9 mouse cellular contexts compared by ENCODE assay signal in the genomic region with DNA sequence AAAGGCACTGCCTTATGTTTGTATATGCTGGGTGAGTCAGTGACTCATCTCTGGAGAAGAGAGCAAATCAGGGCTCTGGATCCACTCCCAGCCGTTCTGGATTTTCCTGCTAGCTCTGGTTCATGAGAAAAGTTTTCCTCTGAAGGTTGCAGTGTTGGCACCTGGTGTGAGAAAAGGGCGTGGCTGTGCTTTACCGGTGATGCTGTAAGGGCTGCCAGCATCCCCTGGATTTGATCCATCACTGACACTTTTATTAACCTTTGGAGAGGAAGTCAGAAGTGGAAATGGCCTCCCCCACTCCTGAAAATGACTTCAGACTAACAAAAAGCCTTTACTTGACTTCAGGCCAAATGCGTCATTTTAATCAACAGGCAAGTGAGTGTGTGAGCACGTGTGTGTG. TPM values are rescaled to one million over a fixed set of nuclear protein-coding genes. Genes with fewer than 3 reads are reported as not detected.
DNase-seq lines count a peak whose midpoint lies in the region; ATAC-seq and TF ChIP-seq lines count a peak whose summit lies in the region.
"Had no signal": no experiment of that assay in that cellular context is flagged by ENCODE, and none has a peak within 500 bp of the region (broad histone marks: within the 10 kb centered on the region; RNA-seq: fewer than 3 reads in every experiment).

No protein-coding gene starts in this region.

- 30% methylated on average over 5 of the region's 5 CpGs for WGBS in heart, postnatal 0 days
- 49% methylated on average over 5 of the region's 5 CpGs for WGBS in cerebellum, adult 2 months

- peak; percentile 57 for ATAC-seq in heart, postnatal 0 days (ENCODE audit: insufficient read depth, low read depth)

- no peaks in the 10 kb centered on the region for H3K36me3 ChIP-seq in heart, postnatal 0 days (replicated peaks; ENCODE audit: control insufficient read depth, insufficient read depth, low read length)

- no peak overlapping the region for H3K4me2 ChIP-seq in heart, postnatal 0 days (ENCODE audit: low read depth, low read length)

- intact Hi-C loops in left cerebral cortex, postnatal 36 days (cut with DNase I) = loop anchor here (10.0 kb wide), 1 partner anchor 231 kb away; no protein-coding TSS in a partner anchor
- intact Hi-C loops in left cerebral cortex, postnatal 4 days (cut with DNase I) = loop anchor here (10.0 kb wide), 1 partner anchor 101 kb away; no protein-coding TSS in a partner anchor

- no peak overlapping the region for H3K4me3 ChIP-seq in heart, postnatal 0 days (ENCODE audit: low read depth, low read length)
- H3K4me3 ChIP-seq in cerebellum, adult 2 months (replicated peaks; ENCODE audit: insufficient read depth, low read depth, low read length) = no peak overlapping the region
- H3K4me3 ChIP-seq: left cerebral cortex, adult 2 months had no signal

- no peak for TF ChIP-seq CTCF in heart, postnatal 0 days (IDR thresholded peaks at IDR 0.05; ENCODE audit: low read depth)
- no peak for TF ChIP-seq CTCF in cerebellum, adult 2 months (IDR thresholded peaks at IDR 0.05; ENCODE audit: borderline replicate concordance, insufficient read depth, low read depth, low read length)

- no peaks in the 10 kb centered on the region for H3K4me1 ChIP-seq in heart, postnatal 0 days (ENCODE audit: control insufficient read depth, insufficient read depth)
- H3K4me1 ChIP-seq in cerebellum, adult 2 months (ENCODE audit: control insufficient read depth, insufficient read depth, low read length) = no peaks in the 10 kb centered on the region

- 0 out of 2 replicates have a peak, but pooled peaks have one; percentile 59 for TF ChIP-seq EP300 in heart, postnatal 0 days (IDR thresholded peaks at IDR 0.05; ENCODE audit: low read depth)

- H3K9ac ChIP-seq in heart, postnatal 0 days (replicated peaks; ENCODE audit: low read depth, low read length) = no peak overlapping the region

- no peak for TF ChIP-seq POLR2A in cerebellum, adult 2 months (IDR thresholded peaks at IDR 0.05; ENCODE audit: borderline replicate concordance, insufficient read depth, low read length)

- DNase-seq in left cerebral cortex, postnatal 36 days (ENCODE audit: low spot score in 2 of 2) = peak; percentile 24 to 41
- DNase-seq in left cerebral cortex, postnatal 4 days = no peak
- DNase-seq in gastrocnemius, adult 18-20 months (ENCODE audit: low spot score) = peak; percentile 33
- peak; percentile 65 for DNase-seq in heart, postnatal 0 days (ENCODE audit: low spot score)
- DNase-seq in right cerebral cortex, postnatal 36 days (ENCODE audit: low spot score in 2 of 2) = peak; percentile 22 to 34
- DNase-seq in neural tube, embryonic 10.5 days (ENCODE audit: extremely low spot score, low spot score) = no peak
- no peak for DNase-seq in cerebellum, adult 2 months
- DNase-seq: cerebellum, adult 8-10 months had no signal

- peak overlapping the region; percentile 5; the same call in 1 of the 2 replicates for H3K27ac ChIP-seq in heart, postnatal 0 days (ENCODE audit: low read depth)
- no peak overlapping the region for H3K27ac ChIP-seq in cerebellum, adult 2 months (ENCODE audit: insufficient read depth, low read length)
- H3K27ac ChIP-seq: left cerebral cortex, adult 2 months had no signal

- H3K27me3 ChIP-seq in heart, postnatal 0 days (ENCODE audit: control insufficient read depth, insufficient read depth, low read length) = no peaks in the 10 kb centered on the region; the same call in 1 of the 2 replicates
- no peaks in the 10 kb centered on the region for H3K27me3 ChIP-seq in cerebellum, adult 2 months (ENCODE audit: control insufficient read depth, insufficient read depth, low read length)

- peaks cover 7% of the 10 kb centered on the region; the same call in 1 of the 2 replicates for H3K9me3 ChIP-seq in heart, postnatal 0 days (replicated peaks; ENCODE audit: control insufficient read depth, low read length)

RNA-seq across cellular contexts. Expression of a gene that starts 37.2 kb away (rescaled TPM):
- 10 to 100 TPM; 16.6 to 18.3 TPM for total RNA-seq in left cerebral cortex, postnatal 36 days (2021)
- total RNA-seq in left cerebral cortex, postnatal 4 days (2021) = 1 to 10 TPM; 3.0 to 3.3 TPM
- total RNA-seq in gastrocnemius, adult 18-20 months (2021) = 1 to 10 TPM; 5.2 to 5.3 TPM
- 17.7 and 21.7 TPM in 2 replicates for total RNA-seq in heart, postnatal 0 days (2014; rRNA removed; ENCODE audit: low replicate concordance)
- polyA plus RNA-seq in heart, postnatal 0 days (2015; fragmentation: Nextera tagmentation; extraction: Ambion mirVana) = 3.7 TPM in 2 replicates
- polyA plus RNA-seq in cerebellum, adult 2 months (2012; rRNA removed) = 30.1 and 34.4 TPM in 2 replicates

Comparison
In these comparisons a context has a peak if more than half of its experiments do, and no peak if none do; other contexts are left out.
1. DNase-seq: peak in left cerebral cortex, postnatal 36 days (2 of 2), gastrocnemius, adult 18-20 months (single experiment), heart, postnatal 0 days (single experiment) and right cerebral cortex, postnatal 36 days (2 of 2); none in left cerebral cortex, postnatal 4 days (single experiment), neural tube, embryonic 10.5 days (single experiment) and cerebellum, adult 2 months (0 of 2).